ENCODE assay signal across 8 mouse cellular contexts in genomic region chr8:80057198-80058174, GRCm38 (mm10). TPM values are rescaled to one million over a fixed set of nuclear protein-coding genes. Genes with fewer than 3 reads are reported as not detected.
A peak's percentile ranks its signal among the peaks of the same experiment; 100 is the strongest.
DNase-seq lines count a peak whose midpoint lies in the region; ATAC-seq and TF ChIP-seq lines count a peak whose summit lies in the region.

TSS of gene Hhip (minus strand) at chr8:80058006.

- H3K79me2 ChIP-seq in CH12.LX (replicated peaks; ENCODE audit: control insufficient read depth, extremely low read depth, insufficient read depth, poor library complexity, severe bottlenecking), result no peaks in the 10 kb centered on the region

- peak within 1 kb of the TSS in 2 of 3 experiments; percentile 20 to 39 for H3K4me3 ChIP-seq in CH12.LX (replicated peaks in 1 of 3; ENCODE audit: low read depth in 2 of 3, low read length in 2 of 3, poor library complexity in 1 of 3)
- H3K4me3 ChIP-seq in embryonic facial prominence, embryonic 14.5 days (ENCODE audit: low read depth, low read length), result peak within 1 kb of the TSS; percentile 50
- peak within 1 kb of the TSS; percentile 52 for H3K4me3 ChIP-seq in hindbrain, embryonic 12.5 days
- H3K4me3 ChIP-seq in limb, embryonic 10.5 days, result peak within 1 kb of the TSS; percentile 67
- peak within 1 kb of the TSS; percentile 54 for H3K4me3 ChIP-seq in stomach, embryonic 14.5 days (ENCODE audit: low read depth, low read length)

- TF ChIP-seq RAD21 in CH12.LX (IDR thresholded peaks at IDR 0.05; ENCODE audit: low read depth, low read length), result no peak

- peaks cover 2 to 7% of the 10 kb centered on the region in 2 experiments; a peak in 2 of 4 replicates for H3K4me1 ChIP-seq in CH12.LX (ENCODE audit: control insufficient read depth in 1 of 2, insufficient read depth in 2 of 2)
- H3K4me1 ChIP-seq in embryonic facial prominence, embryonic 14.5 days (ENCODE audit: control insufficient read depth, insufficient read depth, low read length), result peaks cover 17% of the 10 kb centered on the region
- peaks cover 26% of the 10 kb centered on the region for H3K4me1 ChIP-seq in hindbrain, embryonic 12.5 days
- peaks cover 42% of the 10 kb centered on the region for H3K4me1 ChIP-seq in limb, embryonic 10.5 days
- H3K4me1 ChIP-seq in stomach, embryonic 14.5 days (ENCODE audit: control insufficient read depth, insufficient read depth, low read length), result peaks cover 13% of the 10 kb centered on the region; the same call in 1 of the 2 replicates

- no peaks in the 10 kb centered on the region for H3K9me3 ChIP-seq in CH12.LX (replicated peaks; ENCODE audit: low read length)
- H3K9me3 ChIP-seq in embryonic facial prominence, embryonic 14.5 days (ENCODE audit: control insufficient read depth, low read length), result no peaks in the 10 kb centered on the region
- H3K9me3 ChIP-seq in hindbrain, embryonic 12.5 days (replicated peaks), result no peaks in the 10 kb centered on the region
- H3K9me3 ChIP-seq in limb, embryonic 10.5 days (replicated peaks), result no peaks in the 10 kb centered on the region
- no peaks in the 10 kb centered on the region for H3K9me3 ChIP-seq in stomach, embryonic 14.5 days (ENCODE audit: control insufficient read depth, low read depth, low read length)

- WGBS in embryonic facial prominence, embryonic 14.5 days, result under 1% methylated on average over 30 of the region's 56 CpGs
- WGBS in hindbrain, embryonic 12.5 days, result under 1% methylated on average over 37 of the region's 56 CpGs
- under 1% methylated on average over 38 of the region's 56 CpGs for WGBS in limb, embryonic 10.5 days
- WGBS in stomach, embryonic 14.5 days, result under 1% methylated on average over 36 of the region's 56 CpGs

- peaks cover 1% of the 10 kb centered on the region for H3K27me3 ChIP-seq in CH12.LX (replicated peaks)
- H3K27me3 ChIP-seq in embryonic facial prominence, embryonic 14.5 days (replicated peaks; ENCODE audit: control insufficient read depth, insufficient read depth, low read length), result peaks cover 18% of the 10 kb centered on the region; the same call in 1 of the 2 replicates
- peaks cover 72% of the 10 kb centered on the region for H3K27me3 ChIP-seq in hindbrain, embryonic 12.5 days
- H3K27me3 ChIP-seq in limb, embryonic 10.5 days (ENCODE audit: low read depth, poor library complexity, severe bottlenecking), result peaks cover 34% of the 10 kb centered on the region
- 0 out of 2 replicates have a peak, but pooled peaks cover 3% of the 10 kb centered on the region for H3K27me3 ChIP-seq in stomach, embryonic 14.5 days (ENCODE audit: control insufficient read depth, insufficient read depth, low read length)

- DNase-seq in adrenal gland, adult (ENCODE audit: inconsistent age in 2 of 2, low spot score in 1 of 2), result peak; percentile 8 to 36
- DNase-seq in adrenal gland, postnatal 4 days (ENCODE audit: low spot score in 2 of 2), result no peak
- peak; percentile 12 for DNase-seq in CH12.LX (ENCODE audit: extremely low read depth)
- DNase-seq in embryonic facial prominence, embryonic 14.5 days (ENCODE audit: low spot score), result peak; percentile 81
- DNase-seq in limb, embryonic 10.5 days (ENCODE audit: low spot score), result peak; percentile 74
- peak; percentile 65 for DNase-seq in mesoderm, embryonic 11.5 days (ENCODE audit: low read depth, low spot score)

- dilution Hi-C loops in CH12.LX (cut with MboI; ENCODE audit: extremely low pct_ligation_motif_present, extremely low pct_unique_long_range_greater_than_20kb, low sequenced_read_pairs), result no loop called here

- no peak for TF ChIP-seq POLR2A in CH12.LX (IDR thresholded peaks at IDR 0.05; ENCODE audit: low read depth, low read length)

- ATAC-seq in embryonic facial prominence, embryonic 14.5 days (ENCODE audit: low read depth), result peak; percentile 80
- ATAC-seq in hindbrain, embryonic 12.5 days (ENCODE audit: low FRiP score), result peak; percentile 62
- ATAC-seq in stomach, embryonic 14.5 days (ENCODE audit: insufficient number of reproducible peaks, insufficient read depth, low FRiP score, low read depth), result peak; percentile 71

- TF ChIP-seq CTCF in CH12.LX (conservative IDR thresholded peaks at IDR 0.05 in 1 of 2, IDR thresholded peaks at IDR 0.05 in 1 of 2; ENCODE audit: low read depth in 2 of 2, low read length in 2 of 2), result no peak; a peak in 1 of 4 replicates

- H3K27ac ChIP-seq in CH12.LX (ENCODE audit: insufficient read depth, low read depth), result no peak within 1 kb of the TSS
- no peak within 1 kb of the TSS for H3K27ac ChIP-seq in embryonic facial prominence, embryonic 14.5 days (replicated peaks; ENCODE audit: low read depth, low read length)
- H3K27ac ChIP-seq in hindbrain, embryonic 12.5 days, result no peak within 1 kb of the TSS
- peak within 1 kb of the TSS; percentile 79 for H3K27ac ChIP-seq in limb, embryonic 10.5 days
- H3K27ac ChIP-seq in stomach, embryonic 14.5 days (ENCODE audit: low read length), result peak within 1 kb of the TSS; percentile 66; the same call in 1 of the 2 replicates

- in situ Hi-C loops in CH12.LX (cut with MboI; ENCODE audit: low pct_ligation_motif_present, low pct_unique_long_range_greater_than_20kb, low sequenced_read_pairs), result loop anchor here (25.0 kb wide), 1 partner anchor 320 kb away; no protein-coding TSS in a partner anchor

- H3K36me3 ChIP-seq in CH12.LX (replicated peaks in 1 of 2; ENCODE audit: control insufficient read depth in 1 of 2, insufficient read depth in 1 of 2, low read length in 1 of 2), result no peaks in the 10 kb centered on the region
- no peaks in the 10 kb centered on the region for H3K36me3 ChIP-seq in embryonic facial prominence, embryonic 14.5 days (ENCODE audit: control insufficient read depth, insufficient read depth, low read length)
- H3K36me3 ChIP-seq in hindbrain, embryonic 12.5 days, result no peaks in the 10 kb centered on the region
- no peaks in the 10 kb centered on the region for H3K36me3 ChIP-seq in limb, embryonic 10.5 days
- H3K36me3 ChIP-seq in stomach, embryonic 14.5 days (ENCODE audit: control insufficient read depth, insufficient read depth, low read length), result no peaks in the 10 kb centered on the region

- TF ChIP-seq EP300 in CH12.LX (IDR thresholded peaks at IDR 0.05; ENCODE audit: low read length), result no peak

- H3K9ac ChIP-seq in CH12.LX (ENCODE audit: insufficient read depth, low read depth), result no peak within 1 kb of the TSS
- H3K9ac ChIP-seq in embryonic facial prominence, embryonic 14.5 days (ENCODE audit: low read depth, low read length), result peak within 1 kb of the TSS; percentile 57
- peak within 1 kb of the TSS; percentile 62 for H3K9ac ChIP-seq in hindbrain, embryonic 12.5 days
- peak within 1 kb of the TSS; percentile 46 for H3K9ac ChIP-seq in stomach, embryonic 14.5 days (replicated peaks; ENCODE audit: low read depth, low read length)

- peak within 1 kb of the TSS; percentile 34; the same call in 1 of the 2 replicates for H3K4me2 ChIP-seq in CH12.LX (ENCODE audit: insufficient read depth, low read depth, poor library complexity, severe bottlenecking)
- H3K4me2 ChIP-seq in embryonic facial prominence, embryonic 14.5 days (ENCODE audit: low read depth, low read length), result peak within 1 kb of the TSS; percentile 89
- H3K4me2 ChIP-seq in hindbrain, embryonic 12.5 days (replicated peaks), result peak within 1 kb of the TSS; percentile 97
- peak within 1 kb of the TSS; percentile 82 for H3K4me2 ChIP-seq in stomach, embryonic 14.5 days (replicated peaks; ENCODE audit: low read depth, low read length)

TF ChIP-seq in CH12.LX, 34 proteins besides CTCF, POLR2A, EP300 and RAD21:
- TF ChIP-seq UBTF (IDR thresholded peaks at IDR 0.05; ENCODE audit: low read depth, low read length) (0 out of 2 replicates have a peak, but pooled peaks have one; percentile 37), SMC3 (IDR thresholded peaks at IDR 0.05; ENCODE audit: low read depth, low read length) (no peak)

RNA-seq across cellular contexts. Expression of gene Hhip, which starts in this region (rescaled TPM):
- 10 to 100 TPM in 1 of 2 experiments, 1 to 10 TPM in 1; 9.7 to 11.9 TPM for total RNA-seq in adrenal gland, postnatal 4 days (2021)
- total RNA-seq in CH12.LX (2012; rRNA removed) (not detected in 2 replicates), CH12.LX (2014; rRNA removed) (not detected in 2 replicates)
- not detected in 2 replicates for polyA plus RNA-seq in CH12.LX (2012; ENCODE audit: insufficient read length, low read depth)
- 10.5 and 13.1 TPM in 2 replicates for polyA plus RNA-seq in embryonic facial prominence, embryonic 14.5 days (2014; fragmentation: Nextera tagmentation; extraction: Ambion mirVana)
- 3.5 and 3.9 TPM in 2 replicates for polyA plus RNA-seq in hindbrain, embryonic 12.5 days (2016; fragmentation: Nextera tagmentation; extraction: Ambion mirVana)
- 1.6 and 1.7 TPM in 2 replicates for polyA plus RNA-seq in limb, embryonic 10.5 days (2016; fragmentation: Nextera tagmentation; extraction: Ambion mirVana)
- 24.6 and 26.7 TPM in 2 replicates for polyA plus RNA-seq in stomach, embryonic 14.5 days (2014; fragmentation: Nextera tagmentation; extraction: Ambion mirVana)

Comparison
In these comparisons a context has a peak if more than half of its experiments do, and no peak if none do; other contexts are left out.
1. RNA of gene Hhip (total RNA-seq): 9.7 to 11.9 TPM in adrenal gland, postnatal 4 days; not detected in CH12.LX; every median in the first group is over 10 times any median in the second.
2. DNase-seq: peak in adrenal gland, adult (2 of 2), embryonic facial prominence, embryonic 14.5 days (single experiment), limb, embryonic 10.5 days (single experiment) and mesoderm, embryonic 11.5 days (single experiment); none in adrenal gland, postnatal 4 days (0 of 2).
3. Peak in DNase-seq, H3K4me3 ChIP-seq and H3K4me2 ChIP-seq in CH12.LX; RNA of the gene not detected or under 1 TPM.
4. H3K27ac ChIP-seq: peak in limb, embryonic 10.5 days (single experiment) and stomach, embryonic 14.5 days (single experiment); none in CH12.LX (single experiment), embryonic facial prominence, embryonic 14.5 days (single experiment) and hindbrain, embryonic 12.5 days (single experiment).
5. H3K4me2 ChIP-seq: peak in every context shown above with its lines; median percentile 97 in hindbrain, embryonic 12.5 days; 89 in embryonic facial prominence, embryonic 14.5 days; 82 in stomach, embryonic 14.5 days; 34 in CH12.LX.
6. Peak in every context shown above with its lines, with median percentiles within 50 percentile points of each other: H3K4me3 ChIP-seq and ATAC-seq.